ENCODE assay signal across 23 mouse cellular contexts in genomic region chr11:62479581-62479980, GRCm38 (mm10). TPM values are rescaled to one million over a fixed set of nuclear protein-coding genes. Genes with fewer than 3 reads are reported as not detected.
DNase-seq lines count a peak whose midpoint lies in the region; ATAC-seq and TF ChIP-seq lines count a peak whose summit lies in the region.
"Had no signal": no experiment of that assay in that cellular context is flagged by ENCODE, and none has a peak within 500 bp of the region (broad histone marks: within the 10 kb centered on the region; RNA-seq: fewer than 3 reads in every experiment).

No protein-coding gene starts in this region.

- H3K27ac ChIP-seq in intestine, postnatal 0 days (ENCODE audit: low read depth, low read length): peak overlapping the region; percentile 66; the same call in 1 of the 2 replicates
- no peak overlapping the region for H3K27ac ChIP-seq in intestine, embryonic 15.5 days
- H3K27ac ChIP-seq in kidney, embryonic 15.5 days: no peak overlapping the region
- H3K27ac ChIP-seq in neural tube, embryonic 15.5 days (replicated peaks): 0 out of 2 replicates have a peak overlapping the region, but pooled peaks have one; percentile 67
- H3K27ac ChIP-seq in forebrain, embryonic 14.5 days (ENCODE audit: low read depth, low read length): no peak overlapping the region
- H3K27ac ChIP-seq: embryonic facial prominence, embryonic 10.5 days; embryonic facial prominence, embryonic 15.5 days; forebrain, embryonic 12.5 days; hindbrain, embryonic 12.5 days; limb, embryonic 10.5 days; limb, embryonic 15.5 days; liver, embryonic 15.5 days had no signal

- H3K27me3 ChIP-seq in intestine, postnatal 0 days (replicated peaks; ENCODE audit: control insufficient read depth, insufficient read depth, low read length): no peaks in the 10 kb centered on the region
- H3K27me3 ChIP-seq in intestine, embryonic 15.5 days (replicated peaks): no peaks in the 10 kb centered on the region
- H3K27me3 ChIP-seq in kidney, embryonic 15.5 days: no peaks in the 10 kb centered on the region
- no peaks in the 10 kb centered on the region for H3K27me3 ChIP-seq in neural tube, embryonic 15.5 days (replicated peaks)
- H3K27me3 ChIP-seq in forebrain, embryonic 14.5 days (replicated peaks; ENCODE audit: control insufficient read depth, insufficient read depth, low read length): no peaks in the 10 kb centered on the region
- H3K27me3 ChIP-seq: embryonic facial prominence, embryonic 15.5 days; forebrain, embryonic 12.5 days; hindbrain, embryonic 12.5 days; limb, embryonic 15.5 days; liver, embryonic 15.5 days had no signal

- ATAC-seq in intestine, postnatal 0 days: no peak
- ATAC-seq in intestine, embryonic 15.5 days: no peak
- ATAC-seq in kidney, embryonic 15.5 days (replicated peaks; ENCODE audit: low FRiP score): no peak
- ATAC-seq in neural tube, embryonic 15.5 days (ENCODE audit: low FRiP score): no peak
- ATAC-seq in forebrain, embryonic 14.5 days: no peak

- H3K36me3 ChIP-seq in intestine, postnatal 0 days (ENCODE audit: control insufficient read depth, insufficient read depth): no peaks in the 10 kb centered on the region
- no peaks in the 10 kb centered on the region for H3K36me3 ChIP-seq in intestine, embryonic 15.5 days
- H3K36me3 ChIP-seq in kidney, embryonic 15.5 days: no peaks in the 10 kb centered on the region
- no peaks in the 10 kb centered on the region for H3K36me3 ChIP-seq in neural tube, embryonic 15.5 days
- H3K36me3 ChIP-seq in forebrain, embryonic 14.5 days (ENCODE audit: control insufficient read depth, insufficient read depth, low read length): no peaks in the 10 kb centered on the region
- H3K36me3 ChIP-seq: embryonic facial prominence, embryonic 10.5 days; embryonic facial prominence, embryonic 15.5 days; forebrain, embryonic 12.5 days; hindbrain, embryonic 12.5 days; limb, embryonic 10.5 days; limb, embryonic 15.5 days; liver, embryonic 15.5 days had no signal

- no peak for TF ChIP-seq CTCF in intestine, postnatal 0 days (IDR thresholded peaks at IDR 0.05; ENCODE audit: low read depth)

- no peak overlapping the region for H3K9ac ChIP-seq in intestine, postnatal 0 days (ENCODE audit: low read depth, low read length)
- no peak overlapping the region for H3K9ac ChIP-seq in intestine, embryonic 15.5 days
- H3K9ac ChIP-seq in kidney, embryonic 15.5 days: no peak overlapping the region
- no peak overlapping the region for H3K9ac ChIP-seq in neural tube, embryonic 15.5 days (replicated peaks)
- H3K9ac ChIP-seq in forebrain, embryonic 14.5 days (ENCODE audit: low read length): no peak overlapping the region
- H3K9ac ChIP-seq: embryonic facial prominence, embryonic 15.5 days; forebrain, embryonic 12.5 days; hindbrain, embryonic 12.5 days; limb, embryonic 15.5 days; liver, embryonic 15.5 days; lung, embryonic 14.5 days had no signal

- no peak overlapping the region for H3K4me3 ChIP-seq in intestine, postnatal 0 days (ENCODE audit: low read depth, low read length)
- H3K4me3 ChIP-seq in intestine, embryonic 15.5 days (replicated peaks): no peak overlapping the region
- no peak overlapping the region for H3K4me3 ChIP-seq in kidney, embryonic 15.5 days (replicated peaks)
- no peak overlapping the region for H3K4me3 ChIP-seq in neural tube, embryonic 15.5 days (replicated peaks)
- H3K4me3 ChIP-seq in forebrain, embryonic 14.5 days (ENCODE audit: low read depth, low read length): no peak overlapping the region
- H3K4me3 ChIP-seq: embryonic facial prominence, embryonic 10.5 days; embryonic facial prominence, embryonic 15.5 days; forebrain, embryonic 12.5 days; hindbrain, embryonic 12.5 days; limb, embryonic 10.5 days; limb, embryonic 15.5 days; liver, embryonic 15.5 days had no signal

- 58% methylated on average over 5 of the region's 5 CpGs for WGBS in intestine, postnatal 0 days
- WGBS in intestine, embryonic 15.5 days: 78% methylated on average over 5 of the region's 5 CpGs
- WGBS in kidney, embryonic 15.5 days: 83% methylated on average over 5 of the region's 5 CpGs
- 88% methylated on average over 5 of the region's 5 CpGs for WGBS in neural tube, embryonic 15.5 days
- 90% methylated on average over 5 of the region's 5 CpGs for WGBS in forebrain, embryonic 14.5 days

- H3K4me2 ChIP-seq in intestine, postnatal 0 days (replicated peaks; ENCODE audit: low read depth): no peak overlapping the region
- no peak overlapping the region for H3K4me2 ChIP-seq in intestine, embryonic 15.5 days (replicated peaks)
- H3K4me2 ChIP-seq in kidney, embryonic 15.5 days: no peak overlapping the region
- H3K4me2 ChIP-seq in neural tube, embryonic 15.5 days: no peak overlapping the region
- H3K4me2 ChIP-seq in forebrain, embryonic 14.5 days (ENCODE audit: low read length): no peak overlapping the region
- H3K4me2 ChIP-seq: embryonic facial prominence, embryonic 15.5 days; forebrain, embryonic 12.5 days; heart, embryonic 11.5 days; hindbrain, embryonic 12.5 days; limb, embryonic 15.5 days; liver, embryonic 15.5 days; lung, embryonic 14.5 days had no signal

- DNase-seq in kidney, adult 9 months: peak; percentile 76
- DNase-seq in adipocyte (ENCODE audit: low spot score): peak; percentile 58
- no peak for DNase-seq in forebrain, embryonic 14.5 days (ENCODE audit: low spot score)
- DNase-seq: cerebellum, adult 8-10 months; cerebellum, postnatal 25 days; gastrocnemius, postnatal 25 days; layer of hippocampus, postnatal 36 days; lung, embryonic 14.5 days; lung, postnatal 14 days; midbrain, embryonic 14.5 days; thymus, postnatal 4 days had no signal

- no peaks in the 10 kb centered on the region for H3K9me3 ChIP-seq in intestine, postnatal 0 days (ENCODE audit: control insufficient read depth)
- H3K9me3 ChIP-seq in intestine, embryonic 15.5 days: no peaks in the 10 kb centered on the region
- no peaks in the 10 kb centered on the region for H3K9me3 ChIP-seq in kidney, embryonic 15.5 days (replicated peaks)
- H3K9me3 ChIP-seq in neural tube, embryonic 15.5 days (replicated peaks): no peaks in the 10 kb centered on the region
- no peaks in the 10 kb centered on the region for H3K9me3 ChIP-seq in forebrain, embryonic 14.5 days (replicated peaks; ENCODE audit: control insufficient read depth, low read length)
- H3K9me3 ChIP-seq: embryonic facial prominence, embryonic 10.5 days; embryonic facial prominence, embryonic 15.5 days; forebrain, embryonic 12.5 days; hindbrain, embryonic 12.5 days; limb, embryonic 10.5 days; limb, embryonic 15.5 days; liver, embryonic 15.5 days had no signal

- no peaks in the 10 kb centered on the region for H3K4me1 ChIP-seq in intestine, postnatal 0 days (replicated peaks; ENCODE audit: control insufficient read depth, insufficient read depth, low read length)
- no peaks in the 10 kb centered on the region for H3K4me1 ChIP-seq in intestine, embryonic 15.5 days (replicated peaks)
- H3K4me1 ChIP-seq in kidney, embryonic 15.5 days: no peaks in the 10 kb centered on the region
- H3K4me1 ChIP-seq in neural tube, embryonic 15.5 days: peaks cover 11% of the 10 kb centered on the region; the same call in 1 of the 2 replicates
- no peaks in the 10 kb centered on the region for H3K4me1 ChIP-seq in forebrain, embryonic 14.5 days (ENCODE audit: control insufficient read depth, insufficient read depth, low read length)
- H3K4me1 ChIP-seq: embryonic facial prominence, embryonic 10.5 days; embryonic facial prominence, embryonic 15.5 days; forebrain, embryonic 12.5 days; hindbrain, embryonic 12.5 days; liver, embryonic 15.5 days had no signal

RNA-seq across cellular contexts. Expression of gene Ncor1, which starts 21.2 kb away (rescaled TPM):
- polyA plus RNA-seq in intestine, postnatal 0 days (2015; fragmentation: Nextera tagmentation; extraction: Ambion mirVana): 114 and 140 TPM in 2 replicates
- 134 and 141 TPM in 2 replicates for polyA plus RNA-seq in intestine, embryonic 15.5 days (2015; fragmentation: Nextera tagmentation; extraction: Ambion mirVana)
- 168 and 172 TPM in 2 replicates for polyA plus RNA-seq in kidney, embryonic 15.5 days (2015; fragmentation: Nextera tagmentation; extraction: Ambion mirVana)
- polyA plus RNA-seq in neural tube, embryonic 15.5 days (2015; fragmentation: Nextera tagmentation; extraction: Ambion mirVana): 170 and 174 TPM in 2 replicates
- 92.3 and 134 TPM in 2 replicates for polyA plus RNA-seq in forebrain, embryonic 14.5 days (2014; fragmentation: Nextera tagmentation; extraction: Ambion mirVana)

RNA-seq across cellular contexts. Expression of gene Pigl, which starts 21.3 kb away (rescaled TPM):
- 8.3 and 8.9 TPM in 2 replicates for polyA plus RNA-seq in intestine, postnatal 0 days (2015; fragmentation: Nextera tagmentation; extraction: Ambion mirVana)
- 11.6 and 11.8 TPM in 2 replicates for polyA plus RNA-seq in intestine, embryonic 15.5 days (2015; fragmentation: Nextera tagmentation; extraction: Ambion mirVana)
- 11.9 and 12.4 TPM in 2 replicates for polyA plus RNA-seq in kidney, embryonic 15.5 days (2015; fragmentation: Nextera tagmentation; extraction: Ambion mirVana)
- polyA plus RNA-seq in neural tube, embryonic 15.5 days (2015; fragmentation: Nextera tagmentation; extraction: Ambion mirVana): 9.8 and 11.4 TPM in 2 replicates
- polyA plus RNA-seq in forebrain, embryonic 14.5 days (2014; fragmentation: Nextera tagmentation; extraction: Ambion mirVana): 5.7 TPM in 2 replicates

RNA-seq across cellular contexts. Expression of gene Cenpv, which starts 59.5 kb away (rescaled TPM):
- polyA plus RNA-seq in intestine, postnatal 0 days (2015; fragmentation: Nextera tagmentation; extraction: Ambion mirVana): 54.9 and 55.2 TPM in 2 replicates
- polyA plus RNA-seq in intestine, embryonic 15.5 days (2015; fragmentation: Nextera tagmentation; extraction: Ambion mirVana): 35.6 and 44.9 TPM in 2 replicates
- 19.4 and 20.0 TPM in 2 replicates for polyA plus RNA-seq in kidney, embryonic 15.5 days (2015; fragmentation: Nextera tagmentation; extraction: Ambion mirVana)
- polyA plus RNA-seq in neural tube, embryonic 15.5 days (2015; fragmentation: Nextera tagmentation; extraction: Ambion mirVana): 40.1 and 51.3 TPM in 2 replicates
- polyA plus RNA-seq in forebrain, embryonic 14.5 days (2014; fragmentation: Nextera tagmentation; extraction: Ambion mirVana): 99.4 and 112 TPM in 2 replicates

Comparison
In these comparisons a context has a peak if more than half of its experiments do, and no peak if none do; other contexts are left out.
1. H3K27ac ChIP-seq: peak in intestine, postnatal 0 days (single experiment) and neural tube, embryonic 15.5 days (single experiment); none in intestine, embryonic 15.5 days (single experiment), kidney, embryonic 15.5 days (single experiment) and forebrain, embryonic 14.5 days (single experiment).